Mouse (Mus musculus) limb, embryonic 14.5 days (tissue): ENCODE data around the gene Catsper4. TPM values are rescaled to one million over a fixed set of nuclear protein-coding genes. Genes with fewer than 3 reads are reported as not detected.
A peak's percentile ranks its signal among the peaks of the same experiment; 100 is the strongest.

Experiments
- ATAC-seq: fragments of 200-750 bp; cut with Nextera tagmentation; 2 replicates; pipeline ENCODE4 v1.8.0; 2017; ENCODE audit warnings: low read depth, moderate number of reproducible peaks, moderate TSS enrichment; ENCODE audit not compliant: low FRiP score
- DNase-seq: peaks from one replicate; pipeline ENCODE4 v3.0.0-alpha.2; 2015; ENCODE audit warnings: low spot score
- H3K27ac ChIP-seq: fragments of 300-500 bp; sonication (generic); replicated peaks from 2 replicates; pipeline ENCODE4 v1.5.1; 2014; ENCODE audit warnings: low read depth, mild to moderate bottlenecking, low read length, moderate library complexity, mixed read lengths
- H3K27me3 ChIP-seq: fragments of 300-500 bp; sonication (generic); 2 replicates; pipeline ENCODE4 v1.6.1; 2014; ENCODE audit warnings: low read length, mixed read lengths; ENCODE audit not compliant: control insufficient read depth, insufficient read depth
- H3K36me3 ChIP-seq: fragments of 300-500 bp; sonication (generic); 2 replicates; pipeline ENCODE4 v1.6.1; 2014; ENCODE audit warnings: mild to moderate bottlenecking, low read length, moderate library complexity, mixed read lengths; ENCODE audit not compliant: control insufficient read depth, insufficient read depth
- H3K4me1 ChIP-seq: fragments of 300-500 bp; sonication (generic); 2 replicates; pipeline ENCODE4 v1.6.1; 2014; ENCODE audit warnings: antibody characterized with exemption, low read length, mixed read lengths; ENCODE audit not compliant: control insufficient read depth, insufficient read depth
- H3K4me2 ChIP-seq: fragments of 300-500 bp; sonication (generic); replicated peaks from 2 replicates; pipeline ENCODE4 v1.6.1; 2014; ENCODE audit warnings: low read depth, mild to moderate bottlenecking, low read length, moderate library complexity; ENCODE audit not compliant: severe bottlenecking
- H3K4me3 ChIP-seq: fragments of 300-500 bp; sonication (generic); replicated peaks from 2 replicates; pipeline ENCODE4 v1.5.1; 2014; ENCODE audit warnings: low read length
- H3K9ac ChIP-seq: fragments of 300-500 bp; sonication (generic); 2 replicates; pipeline ENCODE4 v1.6.1; 2014; ENCODE audit warnings: mild to moderate bottlenecking, low read depth, low read length, moderate library complexity; ENCODE audit not compliant: severe bottlenecking
- H3K9me3 ChIP-seq: fragments of 300-500 bp; sonication (generic); 2 replicates; pipeline ENCODE4 v1.6.1; 2016; ENCODE audit warnings: low read length; ENCODE audit not compliant: control insufficient read depth
- POLR2A ChIP-seq: fragments of 200-500 bp; IDR thresholded peaks from 2 replicates; pipeline ENCODE4 v1.8.0; 2012; ENCODE audit warnings: inconsistent platforms, mild to moderate bottlenecking, moderate library complexity, borderline replicate concordance; ENCODE audit not compliant: insufficient read depth, insufficient read length; ENCODE audit errors: extremely low read depth
- WGBS: fragments of 180-500 bp; shearing (Covaris S2); extraction: QIAGEN DNeasy Blood & Tissue Kit; methylation state at CpG from one replicate; pipeline ENCODE4 v1.1.7; 2014; 5-methylcytosine and 5-hydroxymethylcytosine counted together
- polyA plus RNA-seq, 2 experiments: library from polyadenylated mRNA; depleted of rRNA in 1 of 2; stranded (reverse) in 1 of 2; unstranded in 1 of 2; fragments of >200 nt; fragmentation: Nextera tagmentation in 1 of 2; extraction: Ambion mirVana in 1 of 2; gene quantifications; 2 replicates each; pipeline versions ENCODE4 v1.2.1 to v1.2.3; 2012 to 2014

The Catsper4 gene
- polyA plus RNA-seq, 2 experiments = 0.16 TPM; not detected in 1

GRCm38 (mm10) chr4:134252131-134252910 lies 25.1 kb upstream of the Catsper4 start:
- Histone ChIP-seq H3K9ac (peak overlapping the region; percentile 57), H3K4me3 (peak overlapping the region; percentile 53), H3K36me3 (no peaks in the 10 kb centered on the region), H3K4me2 (peak overlapping the region; percentile 99), H3K27ac (no peak overlapping the region), H3K27me3 (peaks cover 58% of the 10 kb centered on the region), H3K4me1 (peaks cover 34% of the 10 kb centered on the region), H3K9me3 (no peaks in the 10 kb centered on the region)
- WGBS = 8% methylated on average over 22 of the region's 22 CpGs
- no peak for TF ChIP-seq POLR2A
- ATAC-seq (no peak), DNase-seq (no peak)

- Histone ChIP-seq H3K4me2 (peak overlapping the region; percentile 99), H3K4me3 (peak overlapping the region; percentile 53), H3K36me3 (no peaks in the 10 kb centered on the region), H3K27me3 (peaks cover 58% of the 10 kb centered on the region), H3K9ac (peak overlapping the region; percentile 57), H3K4me1 (peaks cover 32% of the 10 kb centered on the region), H3K27ac (no peak overlapping the region), H3K9me3 (no peaks in the 10 kb centered on the region)
- ATAC-seq = 0 out of 2 replicates have a peak, but pooled peaks have one; percentile 4
- WGBS = under 1% methylated on average over 89 of the region's 91 CpGs
- no peak for TF ChIP-seq POLR2A
- DNase-seq = no peak
Observed at GRCm38 (mm10) chr4:134251241-134252130, 24.3 kb upstream of the Catsper4 start.

- 16% methylated on average over 10 of the region's 10 CpGs for WGBS
- Histone ChIP-seq H3K4me3 (peak overlapping the region; percentile 53), H3K9ac (peak overlapping the region; percentile 57), H3K4me1 (peaks cover 26% of the 10 kb centered on the region), H3K36me3 (no peaks in the 10 kb centered on the region), H3K27me3 (peaks cover 58% of the 10 kb centered on the region), H3K9me3 (no peaks in the 10 kb centered on the region), H3K4me2 (peak overlapping the region; percentile 99), H3K27ac (no peak overlapping the region)
- TF ChIP-seq POLR2A = no peak
- no peak for ATAC-seq
- no peak for DNase-seq
Observed at GRCm38 (mm10) chr4:134250930-134251240, 23.7 kb upstream of the Catsper4 start.

GRCm38 (mm10) chr4:134250116-134250929 lies 23.1 kb upstream of the Catsper4 start:
- no peaks in the 10 kb centered on the region for H3K36me3 ChIP-seq
- peaks cover 58% of the 10 kb centered on the region for H3K27me3 ChIP-seq
- 0 out of 2 replicates have a peak overlapping the region, but pooled peaks have one; percentile 34 for H3K9ac ChIP-seq
- DNase-seq (no peak), ATAC-seq (no peak)
- no peaks in the 10 kb centered on the region for H3K9me3 ChIP-seq
- TF ChIP-seq POLR2A = no peak
- no peak overlapping the region for H3K27ac ChIP-seq
- 12% methylated on average over 27 of the region's 27 CpGs for WGBS
- H3K4me2 ChIP-seq = peak overlapping the region; percentile 99
- peaks cover 29% of the 10 kb centered on the region for H3K4me1 ChIP-seq
- H3K4me3 ChIP-seq = peak overlapping the region; percentile 53
